Mouse (Mus musculus): ENCODE data around the gene Cfap43. TPM values are rescaled to one million over a fixed set of nuclear protein-coding genes. Genes with fewer than 3 reads are reported as not detected.
A peak's percentile ranks its signal among the peaks of the same experiment; 100 is the strongest.

Cfap43 gene
- polyA plus RNA-seq, 1 experiment from 2014 or later: 0.54 TPM

DNA sequence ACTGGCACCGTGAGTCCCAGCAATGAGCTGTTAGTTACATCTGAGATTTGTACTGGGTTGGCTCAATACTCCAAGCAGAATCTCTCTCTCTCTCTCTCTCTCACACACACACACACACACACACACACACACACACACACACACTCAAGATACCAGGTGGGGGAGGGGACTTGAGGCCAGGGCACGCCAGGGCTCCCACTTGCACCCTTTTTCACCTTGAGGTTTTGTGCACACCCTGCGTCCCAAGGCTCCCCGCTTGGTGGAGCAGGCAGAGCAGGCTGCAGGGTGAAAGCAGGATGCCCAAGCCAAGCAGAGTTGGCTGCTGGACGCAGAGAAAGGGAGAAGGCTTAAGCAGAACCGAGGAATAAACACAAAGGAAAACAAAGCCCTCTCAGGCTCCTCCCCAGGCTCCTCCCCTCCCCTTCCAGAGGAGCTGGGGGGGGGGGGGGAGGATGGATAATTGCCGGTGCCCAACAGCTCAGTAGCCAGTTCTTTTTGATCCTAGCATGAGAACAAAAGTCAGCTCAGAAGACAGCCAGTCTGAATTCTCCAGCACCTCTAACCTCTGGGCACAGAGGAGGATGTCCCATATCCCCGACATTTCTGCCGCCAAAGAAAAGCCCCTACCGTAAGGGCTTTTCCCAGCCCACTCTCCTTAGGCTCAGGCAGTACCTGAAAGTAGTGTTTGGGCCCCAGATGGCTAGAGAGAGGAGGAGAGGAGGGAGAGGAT, 9.5 kb downstream of the Cfap43 start:
- peak overlapping the region; percentile 24 for H3K4me3 ChIP-seq (ENCODE audit: low read depth, low read length)
- H3K27ac ChIP-seq (ENCODE audit: low read depth, low read length): peak overlapping the region; percentile 93
- ATAC-seq (ENCODE audit: low FRiP score): peak; percentile 84
- peak overlapping the region; percentile 83 for H3K9ac ChIP-seq (ENCODE audit: low read depth, low read length)
- 4% methylated on average over 10 of the region's 10 CpGs for WGBS
- H3K36me3 ChIP-seq (ENCODE audit: control insufficient read depth, insufficient read depth, low read length): no peaks in the 10 kb centered on the region
- no peaks in the 10 kb centered on the region for H3K27me3 ChIP-seq (ENCODE audit: control insufficient read depth, insufficient read depth, low read length)
- no peaks in the 10 kb centered on the region for H3K9me3 ChIP-seq (ENCODE audit: control insufficient read depth, low read length)
- H3K4me1 ChIP-seq (replicated peaks; ENCODE audit: control insufficient read depth, insufficient read depth, low read length): peaks cover 5% of the 10 kb centered on the region
- peak overlapping the region; percentile 39 for H3K4me2 ChIP-seq (replicated peaks; ENCODE audit: low read depth, low read length)
- DNase-seq (ENCODE audit: low spot score): peak; percentile 76

DNA sequence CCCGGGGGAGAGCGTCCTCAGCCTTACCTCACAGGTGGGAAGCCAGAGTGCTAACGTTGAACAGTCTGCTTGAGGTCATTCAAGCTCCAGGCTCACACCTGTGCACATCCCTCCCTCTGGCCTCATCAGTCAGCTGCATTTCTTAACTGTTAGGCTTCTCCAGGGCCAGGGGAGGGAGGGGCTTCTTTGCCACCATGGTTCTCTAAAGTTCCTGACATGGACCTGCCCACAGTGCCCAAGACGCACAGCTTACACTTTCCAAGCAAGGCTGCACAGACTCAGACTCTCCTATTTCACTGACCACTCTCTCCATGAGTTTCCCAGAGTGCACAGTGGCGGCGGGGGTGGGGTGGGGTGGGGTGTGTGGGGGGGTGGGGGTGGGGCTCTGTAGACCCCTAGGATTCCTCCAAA, 10.1 kb downstream of the Cfap43 start:
- DNase-seq (ENCODE audit: low spot score) (peak; percentile 14), ATAC-seq (ENCODE audit: low FRiP score) (peak; percentile 60; the same call in 1 of the 2 replicates)
- no peaks in the 10 kb centered on the region for H3K27me3 ChIP-seq (ENCODE audit: control insufficient read depth, insufficient read depth, low read length)
- no peak overlapping the region for H3K4me3 ChIP-seq (ENCODE audit: low read depth, low read length)
- peak overlapping the region; percentile 93 for H3K27ac ChIP-seq (ENCODE audit: low read depth, low read length)
- H3K4me1 ChIP-seq (replicated peaks; ENCODE audit: control insufficient read depth, insufficient read depth, low read length): peaks cover 5% of the 10 kb centered on the region
- peak overlapping the region; percentile 39 for H3K4me2 ChIP-seq (replicated peaks; ENCODE audit: low read depth, low read length)
- no peaks in the 10 kb centered on the region for H3K36me3 ChIP-seq (ENCODE audit: control insufficient read depth, insufficient read depth, low read length)
- WGBS: 40% methylated on average over 6 of the region's 6 CpGs
- H3K9ac ChIP-seq (ENCODE audit: low read depth, low read length): peak overlapping the region; percentile 83; the same call in 1 of the 2 replicates
- H3K9me3 ChIP-seq (ENCODE audit: control insufficient read depth, low read length): no peaks in the 10 kb centered on the region

- Histone ChIP-seq H3K9me3 (ENCODE audit: control insufficient read depth, low read length) (no peaks in the 10 kb centered on the region), H3K27me3 (ENCODE audit: control insufficient read depth, insufficient read depth, low read length) (no peaks in the 10 kb centered on the region), H3K36me3 (ENCODE audit: control insufficient read depth, insufficient read depth, low read length) (no peaks in the 10 kb centered on the region), H3K27ac (ENCODE audit: low read depth, low read length) (no peak overlapping the region), H3K9ac (ENCODE audit: low read depth, low read length) (no peak overlapping the region), H3K4me1 (replicated peaks; ENCODE audit: control insufficient read depth, insufficient read depth, low read length) (peaks cover 5% of the 10 kb centered on the region), H3K4me2 (replicated peaks; ENCODE audit: low read depth, low read length) (no peak overlapping the region), H3K4me3 (ENCODE audit: low read depth, low read length) (no peak overlapping the region)
- 92% methylated on average over 9 of the region's 9 CpGs for WGBS
- no peak for DNase-seq (ENCODE audit: low spot score)
- ATAC-seq (ENCODE audit: low FRiP score): no peak
These were observed 11.5 kb downstream of the Cfap43 start for GRCm38 (mm10) chr19:47907596-47907995.

- no peak for DNase-seq (ENCODE audit: low spot score)
- H3K27me3 ChIP-seq (ENCODE audit: control insufficient read depth, insufficient read depth, low read length): no peaks in the 10 kb centered on the region
- H3K4me3 ChIP-seq (ENCODE audit: low read depth, low read length): no peak overlapping the region
- H3K4me2 ChIP-seq (replicated peaks; ENCODE audit: low read depth, low read length): no peak overlapping the region
- no peaks in the 10 kb centered on the region for H3K9me3 ChIP-seq (ENCODE audit: control insufficient read depth, low read length)
- ATAC-seq (ENCODE audit: low FRiP score): no peak
- 93% methylated on average over 5 of the region's 5 CpGs for WGBS
- no peaks in the 10 kb centered on the region for H3K36me3 ChIP-seq (ENCODE audit: control insufficient read depth, insufficient read depth, low read length)
- H3K27ac ChIP-seq (ENCODE audit: low read depth, low read length): no peak overlapping the region
- H3K4me1 ChIP-seq (replicated peaks; ENCODE audit: control insufficient read depth, insufficient read depth, low read length): peaks cover 5% of the 10 kb centered on the region
- no peak overlapping the region for H3K9ac ChIP-seq (ENCODE audit: low read depth, low read length)
These were observed 13.5 kb downstream of the Cfap43 start for GRCm38 (mm10) chr19:47905603-47906002.

DNA sequence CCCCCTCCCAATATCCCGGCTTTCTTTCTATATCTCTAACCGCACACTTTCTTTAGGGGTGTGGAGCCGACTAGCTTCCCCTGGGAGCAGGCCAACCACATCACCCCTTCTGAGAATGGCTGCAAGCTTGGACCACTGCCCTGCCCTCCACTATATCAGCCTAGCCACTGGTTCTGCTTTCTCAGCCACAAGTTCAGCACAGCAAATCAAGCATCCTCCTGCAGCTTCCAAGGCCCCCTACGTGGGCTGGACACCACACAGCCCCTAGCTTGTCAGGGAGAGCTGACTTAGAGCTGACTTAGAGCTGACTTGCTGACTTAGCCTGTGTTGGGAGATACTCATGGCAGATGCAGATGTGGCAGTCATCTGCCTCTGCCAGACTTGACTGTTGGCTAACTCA, 14.0 kb downstream of the Cfap43 start:
- no peak overlapping the region for H3K4me2 ChIP-seq (replicated peaks; ENCODE audit: low read depth, low read length)
- no peak for DNase-seq (ENCODE audit: low spot score)
- no peak for ATAC-seq (ENCODE audit: low FRiP score)
- H3K4me3 ChIP-seq (ENCODE audit: low read depth, low read length): no peak overlapping the region
- no peak overlapping the region for H3K9ac ChIP-seq (ENCODE audit: low read depth, low read length)
- H3K27ac ChIP-seq (ENCODE audit: low read depth, low read length): no peak overlapping the region
- peaks cover 5% of the 10 kb centered on the region for H3K4me1 ChIP-seq (replicated peaks; ENCODE audit: control insufficient read depth, insufficient read depth, low read length)
- H3K36me3 ChIP-seq (ENCODE audit: control insufficient read depth, insufficient read depth, low read length): no peaks in the 10 kb centered on the region
- H3K27me3 ChIP-seq (ENCODE audit: control insufficient read depth, insufficient read depth, low read length): no peaks in the 10 kb centered on the region
- H3K9me3 ChIP-seq (ENCODE audit: control insufficient read depth, low read length): no peaks in the 10 kb centered on the region
- 86% methylated on average over 4 of the region's 4 CpGs for WGBS

DNA sequence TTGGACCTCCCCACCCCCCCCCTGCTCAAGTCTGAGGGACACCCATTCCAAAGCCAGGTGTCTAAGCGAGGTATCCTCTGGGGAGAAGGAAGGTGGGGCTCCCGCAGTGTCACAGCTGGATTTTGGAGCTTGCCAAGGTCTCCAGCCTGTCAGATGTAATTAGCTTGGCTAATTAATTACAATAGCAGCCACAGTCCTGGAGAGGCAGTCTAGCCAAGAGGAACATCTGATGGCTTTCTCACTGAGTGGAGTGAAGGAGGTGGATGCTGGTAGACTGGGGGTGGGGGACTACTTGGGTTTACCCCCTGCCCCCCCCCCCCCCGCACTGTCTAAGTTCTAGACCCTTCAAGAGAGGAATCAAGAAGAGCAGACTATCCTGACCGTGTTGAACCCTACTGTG, 15.4 kb downstream of the Cfap43 start:
- WGBS: 56% methylated on average over 4 of the region's 4 CpGs
- Histone ChIP-seq H3K36me3 (ENCODE audit: control insufficient read depth, insufficient read depth, low read length) (no peaks in the 10 kb centered on the region), H3K4me3 (ENCODE audit: low read depth, low read length) (no peak overlapping the region), H3K27ac (ENCODE audit: low read depth, low read length) (no peak overlapping the region), H3K27me3 (ENCODE audit: control insufficient read depth, insufficient read depth, low read length) (no peaks in the 10 kb centered on the region), H3K9me3 (ENCODE audit: control insufficient read depth, low read length) (no peaks in the 10 kb centered on the region), H3K4me2 (replicated peaks; ENCODE audit: low read depth, low read length) (no peak overlapping the region), H3K4me1 (replicated peaks; ENCODE audit: control insufficient read depth, insufficient read depth, low read length) (peaks cover 3% of the 10 kb centered on the region), H3K9ac (ENCODE audit: low read depth, low read length) (no peak overlapping the region)
- DNase-seq (ENCODE audit: low spot score) (no peak), ATAC-seq (ENCODE audit: low FRiP score) (peak; percentile 41; the same call in 1 of the 2 replicates)

DNA sequence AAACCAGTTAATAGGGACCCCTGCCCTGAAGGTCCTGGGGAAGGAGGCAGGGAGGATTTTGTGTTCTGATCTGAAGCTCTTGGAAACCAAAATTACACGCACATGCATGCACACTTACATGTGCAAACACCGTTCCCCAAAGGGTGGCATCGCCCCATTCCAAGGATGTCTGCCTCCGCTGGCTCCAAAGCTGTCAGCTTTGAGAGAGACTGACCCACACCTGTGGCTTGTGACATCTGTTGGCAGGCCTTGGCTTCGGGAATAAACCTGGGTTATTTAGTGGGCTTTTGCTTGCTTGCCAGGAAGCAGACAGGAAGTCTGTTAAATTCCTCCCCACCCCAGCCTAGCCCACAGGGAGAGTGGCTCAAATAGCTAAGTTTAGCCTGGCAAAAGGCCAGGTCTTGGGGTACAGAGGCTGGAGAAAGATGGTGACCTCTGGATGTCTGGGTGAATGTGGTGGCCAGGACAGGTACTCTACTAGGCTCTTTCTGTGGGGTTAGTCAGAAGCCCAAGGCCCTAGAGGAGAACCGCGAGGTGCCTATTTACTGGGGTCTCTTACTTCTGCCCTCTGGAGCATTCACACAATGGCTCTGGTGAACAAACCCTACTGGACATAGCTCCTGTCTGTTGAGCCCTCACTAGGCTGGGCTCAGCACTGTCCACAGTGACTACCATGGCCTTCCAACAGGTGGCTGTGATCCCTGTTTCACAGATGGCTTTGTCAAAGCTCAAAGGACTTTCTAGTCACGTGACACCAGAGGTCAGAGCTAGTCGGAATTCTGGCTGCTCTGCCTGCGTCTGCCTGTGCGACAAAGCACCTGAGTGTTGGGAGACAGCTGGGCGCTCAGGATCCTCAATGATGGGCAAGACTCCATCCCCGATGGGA, 16.5 kb downstream of the Cfap43 start:
- Histone ChIP-seq H3K4me3 (ENCODE audit: low read depth, low read length) (no peak overlapping the region), H3K9me3 (ENCODE audit: control insufficient read depth, low read length) (no peaks in the 10 kb centered on the region), H3K27ac (ENCODE audit: low read depth, low read length) (no peak overlapping the region), H3K4me2 (replicated peaks; ENCODE audit: low read depth, low read length) (no peak overlapping the region), H3K27me3 (ENCODE audit: control insufficient read depth, insufficient read depth, low read length) (no peaks in the 10 kb centered on the region), H3K4me1 (replicated peaks; ENCODE audit: control insufficient read depth, insufficient read depth, low read length) (no peaks in the 10 kb centered on the region; the same call in 1 of the 2 replicates), H3K9ac (ENCODE audit: low read depth, low read length) (no peak overlapping the region), H3K36me3 (ENCODE audit: control insufficient read depth, insufficient read depth, low read length) (no peaks in the 10 kb centered on the region)
- 68% methylated on average over 13 of the region's 13 CpGs for WGBS
- no peak for DNase-seq (ENCODE audit: low spot score)
- ATAC-seq (ENCODE audit: low FRiP score): no peak

DNA sequence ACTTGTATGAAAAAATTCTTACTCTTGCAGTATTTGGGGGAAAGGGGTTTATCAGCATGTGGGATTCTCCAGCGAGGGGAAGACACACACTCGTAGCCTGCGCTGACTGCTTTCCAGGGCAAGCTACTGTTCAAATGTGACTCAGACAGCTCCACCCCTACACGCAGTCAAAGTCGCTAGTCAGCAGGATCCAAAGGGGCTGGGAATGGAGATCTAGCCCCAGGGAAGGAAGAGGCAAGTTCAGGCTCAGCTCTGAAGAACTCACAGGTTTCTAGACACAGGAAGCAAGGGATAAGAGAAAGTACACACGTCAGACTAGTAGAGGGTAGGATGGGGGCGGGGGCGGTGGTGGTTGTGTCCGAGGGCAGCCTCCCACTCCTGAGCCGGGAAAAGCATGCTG, 18.5 kb downstream of the Cfap43 start:
- H3K4me2 ChIP-seq (replicated peaks; ENCODE audit: low read depth, low read length): no peak overlapping the region
- no peaks in the 10 kb centered on the region for H3K9me3 ChIP-seq (ENCODE audit: control insufficient read depth, low read length)
- H3K36me3 ChIP-seq (ENCODE audit: control insufficient read depth, insufficient read depth, low read length): peaks cover 3% of the 10 kb centered on the region; the same call in 1 of the 2 replicates
- H3K9ac ChIP-seq (ENCODE audit: low read depth, low read length): no peak overlapping the region
- H3K27me3 ChIP-seq (ENCODE audit: control insufficient read depth, insufficient read depth, low read length): no peaks in the 10 kb centered on the region
- DNase-seq (ENCODE audit: low spot score) (no peak), ATAC-seq (ENCODE audit: low FRiP score) (no peak)
- WGBS: 87% methylated on average over 10 of the region's 10 CpGs
- H3K4me3 ChIP-seq (ENCODE audit: low read depth, low read length): no peak overlapping the region
- no peaks in the 10 kb centered on the region; the same call in 1 of the 2 replicates for H3K4me1 ChIP-seq (replicated peaks; ENCODE audit: control insufficient read depth, insufficient read depth, low read length)
- H3K27ac ChIP-seq (ENCODE audit: low read depth, low read length): no peak overlapping the region
